Mouse (Mus musculus) liver, adult 2 months (tissue): Measurements from ENCODE around the gene Cdca8.

Experiments used
- CTCF ChIP-seq: fragments of 200-500 bp; IDR thresholded peaks from 2 replicates; pipeline ENCODE4 v1.5.1; 2011; ENCODE audit warnings: low read depth, low read length, control low read depth
- POLR2A ChIP-seq: fragments of 200-500 bp; IDR thresholded peaks from 2 replicates; pipeline ENCODE4 v1.6.1; 2011; ENCODE audit warnings: low read length, control low read depth; ENCODE audit not compliant: insufficient read depth; ENCODE audit errors: extremely low read depth

DNA sequence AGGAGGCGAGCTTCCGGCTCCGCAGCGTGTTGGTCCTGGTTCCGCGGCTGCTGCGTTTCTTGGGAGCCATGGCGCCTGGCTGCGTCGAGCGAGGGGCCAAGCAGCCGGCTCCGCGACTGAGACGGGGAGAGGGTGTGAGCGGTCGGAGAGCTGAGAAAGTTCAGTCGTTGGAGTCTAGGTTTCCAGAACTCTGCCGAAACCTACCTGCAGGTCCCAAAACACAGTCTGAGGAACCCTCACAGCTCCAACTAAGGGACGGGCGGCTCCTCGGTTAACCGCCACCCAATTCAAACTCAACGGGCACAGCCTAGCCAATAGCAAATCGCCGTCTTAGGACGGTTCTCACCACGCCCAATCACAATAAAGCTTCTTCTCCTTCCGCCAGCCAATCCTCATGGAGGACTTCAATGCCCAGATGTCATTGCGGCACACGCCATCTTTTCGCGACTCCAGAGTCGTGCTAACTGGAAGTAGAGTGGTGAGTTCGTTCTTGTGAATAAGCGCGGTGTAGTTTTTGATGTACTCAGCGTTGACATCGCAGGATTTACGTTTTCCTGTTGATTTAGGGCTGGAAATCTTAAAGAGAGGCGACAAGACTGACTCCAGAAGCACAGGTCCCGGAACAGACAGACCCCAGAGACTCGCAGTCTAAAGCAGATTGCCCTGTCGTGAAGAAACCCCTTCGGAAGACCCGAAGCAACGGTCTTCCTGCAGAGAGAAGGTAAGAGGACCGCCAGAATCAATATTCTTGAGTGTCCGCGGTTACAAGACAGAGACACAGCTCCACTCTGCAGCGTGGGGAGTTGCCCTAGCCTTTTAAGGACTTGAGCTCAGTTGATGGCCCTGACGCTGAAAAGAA is 2.3 kb downstream of the Cdca8 start, which contains the start of gene 9930104L06Rik:
- TF ChIP-seq POLR2A (no peak), CTCF (no peak)
